Mouse (Mus musculus) brain, embryonic 14.5 days (tissue): ENCODE results near the gene Acox1.

ENCODE experiments used
- CTCF ChIP-seq: fragments of 200-500 bp; IDR thresholded peaks from 2 replicates; pipeline ENCODE4 v1.5.1; 2012; ENCODE audit warnings: inconsistent platforms, mild to moderate bottlenecking, moderate library complexity, borderline replicate concordance; ENCODE audit not compliant: insufficient read depth, insufficient read length; ENCODE audit errors: extremely low read depth
- POLR2A ChIP-seq: fragments of 200-500 bp; IDR thresholded peaks from 2 replicates; pipeline ENCODE4 v1.6.1; 2012; ENCODE audit warnings: mild to moderate bottlenecking, inconsistent platforms, borderline replicate concordance; ENCODE audit not compliant: poor library complexity, insufficient read depth, insufficient read length, severe bottlenecking; ENCODE audit errors: extremely low read depth

DNA sequence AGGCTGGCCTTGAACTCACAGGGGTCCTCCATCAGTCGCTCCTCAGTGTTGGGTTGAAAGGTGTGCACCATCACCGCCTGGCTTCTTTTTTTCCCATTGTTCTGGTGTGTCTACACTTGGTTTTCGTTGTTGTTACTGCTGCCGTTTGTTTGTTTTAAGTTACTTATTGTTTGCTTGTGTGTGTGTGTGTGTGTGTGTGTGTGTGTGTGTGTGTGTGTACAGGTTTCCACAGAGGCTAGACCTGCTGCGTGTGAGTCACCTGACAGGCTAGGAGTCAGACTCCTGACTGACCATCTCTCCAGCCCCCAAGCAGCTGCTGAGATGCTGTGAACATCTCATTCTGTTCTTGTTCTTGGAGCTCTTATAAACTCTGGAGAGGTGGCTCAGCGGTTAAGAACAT is 14.0 kb upstream of the Acox1 start:
- TF ChIP-seq CTCF (no peak), POLR2A (no peak)
